Mouse (Mus musculus) spleen, adult 18-20 months (tissue): Measurements from ENCODE around the gene Tuft1.
"Not testable (repeated sequence)": the region's sequence is repeated elsewhere in the genome, so short reads cannot be mapped to it uniquely, and the experiment has no call there.

Source experiments
- DNase-seq, 2 experiments: peaks; one replicate each; pipeline ENCODE4 v3.0.0; 2022; ENCODE audit warnings: mixed read lengths in 2 of 2

Gene Tuft1

GRCm38 (mm10) chr3:94659142-94659748, 573 bp upstream of the Tuft1 start:
- DNase-seq, result not testable (repeated sequence)

- not testable (repeated sequence) for DNase-seq
Measured at GRCm38 (mm10) chr3:94657852-94658739, 576 bp downstream of the Tuft1 start.

- not testable (repeated sequence) for DNase-seq
Measured at GRCm38 (mm10) chr3:94653967-94654366, 4.7 kb downstream of the Tuft1 start.

- DNase-seq, result no peak
Measured at GRCm38 (mm10) chr3:94650409-94650808, 8.3 kb downstream of the Tuft1 start.

GRCm38 (mm10) chr3:94648755-94649590, 9.7 kb downstream of the Tuft1 start:
- DNase-seq, result no peak

GRCm38 (mm10) chr3:94642495-94643162, 16.0 kb downstream of the Tuft1 start, which contains the start of gene Gm10972:
Gene Gm10972 (plus strand): TSS chr3:94643112.
- not testable (repeated sequence) for DNase-seq

GRCm38 (mm10) chr3:94629876-94630275, 28.8 kb downstream of the Tuft1 start:
- DNase-seq, result no peak

GRCm38 (mm10) chr3:94628712-94629111, 30.0 kb downstream of the Tuft1 start:
- DNase-seq, result no peak

GRCm38 (mm10) chr3:94624281-94624680, 34.4 kb downstream of the Tuft1 start:
- DNase-seq, result no peak

GRCm38 (mm10) chr3:94622550-94622949, 36.1 kb downstream of the Tuft1 start:
- no peak for DNase-seq

- no peak for DNase-seq
Measured at GRCm38 (mm10) chr3:94621740-94622507, 36.7 kb downstream of the Tuft1 start.

GRCm38 (mm10) chr3:94616717-94617116, 42.0 kb downstream of the Tuft1 start:
- peak in 1 of 2 experiments; percentile 48 for DNase-seq

GRCm38 (mm10) chr3:94613258-94613878, 45.3 kb downstream of the Tuft1 start:
- no peak for DNase-seq

GRCm38 (mm10) chr3:94612274-94612673, 46.4 kb downstream of the Tuft1 start:
- DNase-seq, result no peak

- no peak for DNase-seq
Measured at GRCm38 (mm10) chr3:94611834-94612233, 46.8 kb downstream of the Tuft1 start.

- DNase-seq, result no peak
Measured at GRCm38 (mm10) chr3:94611343-94611742, 47.3 kb downstream of the Tuft1 start.

GRCm38 (mm10) chr3:94610581-94610980, 48.1 kb downstream of the Tuft1 start:
- DNase-seq, result no peak

- no peak for DNase-seq
Measured at GRCm38 (mm10) chr3:94609621-94610020, 49.1 kb downstream of the Tuft1 start.

GRCm38 (mm10) chr3:94601959-94602358, 56.7 kb downstream of the Tuft1 start:
- DNase-seq, result peak in 1 of 2 experiments; percentile 56

GRCm38 (mm10) chr3:94597224-94597779, 61.4 kb downstream of the Tuft1 start:
- no peak for DNase-seq

GRCm38 (mm10) chr3:94595871-94596287, 62.8 kb downstream of the Tuft1 start:
- no peak for DNase-seq
